Mouse (Mus musculus) kidney, embryonic 16.5 days (tissue): ENCODE results near the gene Pnrc2. TPM values are rescaled to one million over a fixed set of nuclear protein-coding genes. Genes with fewer than 3 reads are reported as not detected.
A peak's percentile ranks its signal among the peaks of the same experiment; 100 is the strongest.

Source experiments
- ATAC-seq: fragments of 200-750 bp; cut with Nextera tagmentation; 2 replicates; pipeline ENCODE4 v1.8.0; 2017; ENCODE audit warnings: moderate TSS enrichment; ENCODE audit not compliant: low FRiP score, low TSS enrichment
- H3K27ac ChIP-seq: fragments of 300-500 bp; sonication (generic); 2 replicates; pipeline ENCODE4 v1.5.1; 2014; ENCODE audit warnings: low read length
- H3K27me3 ChIP-seq: fragments of 300-500 bp; sonication (generic); 2 replicates; pipeline ENCODE4 v1.6.1; 2014; ENCODE audit warnings: low read length, control low read depth, mixed read lengths; ENCODE audit not compliant: insufficient read depth
- H3K36me3 ChIP-seq: fragments of 300-500 bp; sonication (generic); 2 replicates; pipeline ENCODE4 v1.6.1; 2014; ENCODE audit warnings: low read length, control low read depth, mixed read lengths; ENCODE audit not compliant: insufficient read depth
- H3K4me1 ChIP-seq: fragments of 300-500 bp; sonication (generic); 2 replicates; pipeline ENCODE4 v1.6.1; 2014; ENCODE audit warnings: low read length, control low read depth, mixed read lengths; ENCODE audit not compliant: insufficient read depth
- H3K4me2 ChIP-seq: fragments of 300-500 bp; sonication (generic); replicated peaks from 2 replicates; pipeline ENCODE4 v1.6.1; 2014; ENCODE audit warnings: low read depth, low read length
- H3K4me3 ChIP-seq: fragments of 300-500 bp; sonication (generic); 2 replicates; pipeline ENCODE4 v1.5.1; 2014; ENCODE audit warnings: mild to moderate bottlenecking, low read length
- H3K9ac ChIP-seq: fragments of 300-500 bp; sonication (generic); replicated peaks from 2 replicates; pipeline ENCODE4 v1.6.1; 2014; ENCODE audit warnings: low read length
- H3K9me3 ChIP-seq: fragments of 300-500 bp; sonication (generic); 2 replicates; pipeline ENCODE4 v1.6.1; 2016; ENCODE audit warnings: low read length, control low read depth
- WGBS: fragments of 180-500 bp; shearing (Covaris S2); extraction: QIAGEN DNeasy Blood & Tissue Kit; methylation state at CpG from one replicate; pipeline ENCODE4 v1.1.7; 2014; 5-methylcytosine and 5-hydroxymethylcytosine counted together
- polyA plus RNA-seq: library from polyadenylated mRNA; unstranded; fragments of >200 nt; fragmentation: Nextera tagmentation; extraction: Ambion mirVana; gene quantifications from 2 replicates; pipeline ENCODE4 v1.2.1, GENCODE M21; 2015

Pnrc2 gene
- 211 and 212 TPM in 2 replicates for polyA plus RNA-seq

DNA sequence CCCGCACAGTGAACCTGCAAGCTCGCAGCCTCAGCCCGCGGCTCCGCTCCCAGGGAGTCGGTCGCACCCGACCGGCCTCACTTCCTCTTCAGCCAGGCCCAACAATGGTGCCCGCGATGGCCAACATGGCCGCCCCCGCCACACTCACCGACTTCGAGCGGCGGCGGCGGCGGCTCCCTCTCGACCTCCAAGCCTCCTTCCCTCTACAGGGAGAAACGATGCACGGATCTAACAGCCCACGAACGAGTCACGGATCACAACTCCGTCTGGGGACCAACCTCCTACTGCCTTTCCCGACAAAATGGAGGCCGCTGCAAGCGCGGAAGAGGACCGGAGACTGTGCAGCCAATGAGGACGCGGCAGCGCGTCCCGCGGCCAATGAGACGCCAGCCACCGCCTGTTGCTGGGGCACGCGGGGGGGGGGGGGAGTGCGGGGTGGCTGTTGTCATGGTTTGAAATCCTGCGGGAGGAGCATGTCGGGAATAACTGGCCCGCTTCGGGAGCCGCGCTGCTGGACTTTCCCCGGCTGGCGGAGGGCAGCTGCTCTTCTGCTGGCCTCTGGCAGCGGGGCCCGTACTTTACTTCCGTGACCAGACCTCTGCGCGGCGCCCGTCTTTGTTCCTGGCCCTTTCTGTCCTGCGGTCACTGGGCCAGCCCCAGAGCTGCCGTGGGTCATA lies at the start of gene Pnrc2:
Gene Pnrc2 (minus strand): TSS at position 325 of the 677 bp plus-strand sequence.
- H3K27ac ChIP-seq: peak within 1 kb of the TSS; percentile 100
- peak within 1 kb of the TSS; percentile 84 for H3K4me2 ChIP-seq
- WGBS: under 1% methylated on average over 55 of the region's 60 CpGs
- peak within 1 kb of the TSS; percentile 99 for H3K9ac ChIP-seq
- peak within 1 kb of the TSS; percentile 81 for H3K4me3 ChIP-seq
- peaks cover 15% of the 10 kb centered on the region for H3K36me3 ChIP-seq
- H3K9me3 ChIP-seq: no peaks in the 10 kb centered on the region
- peaks cover 59% of the 10 kb centered on the region for H3K4me1 ChIP-seq
- ATAC-seq: peak; percentile 95
- no peaks in the 10 kb centered on the region for H3K27me3 ChIP-seq

DNA sequence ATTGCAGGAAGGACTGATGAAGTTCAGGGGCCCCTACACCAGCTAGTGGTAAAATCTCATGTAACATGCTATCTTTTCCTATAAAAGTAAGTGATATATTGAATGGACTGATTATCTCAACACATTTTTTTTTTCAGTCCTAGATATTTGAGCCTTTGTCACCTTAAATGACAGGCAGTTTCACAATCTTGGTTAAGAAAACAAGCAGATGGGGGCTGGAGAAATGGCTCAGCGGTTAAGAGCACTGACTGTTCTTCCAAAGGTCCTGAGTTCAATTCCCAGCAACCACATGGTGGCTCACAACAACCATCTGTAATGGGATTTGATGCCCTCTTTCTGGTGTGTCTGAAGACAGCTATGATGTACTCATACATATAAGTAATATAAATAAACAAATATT lies 48.5 kb upstream of the Pnrc2 start:
- Histone ChIP-seq H3K4me3 (peak overlapping the region; percentile 91; the same call in 1 of the 2 replicates), H3K36me3 (peaks cover 17% of the 10 kb centered on the region), H3K4me2 (peak overlapping the region; percentile 96), H3K27me3 (no peaks in the 10 kb centered on the region), H3K9me3 (no peaks in the 10 kb centered on the region), H3K4me1 (peaks cover 5% of the 10 kb centered on the region), H3K27ac (no peak overlapping the region), H3K9ac (no peak overlapping the region)
- no peak for ATAC-seq
- 72% methylated on average over 1 of the region's 1 CpGs for WGBS

DNA sequence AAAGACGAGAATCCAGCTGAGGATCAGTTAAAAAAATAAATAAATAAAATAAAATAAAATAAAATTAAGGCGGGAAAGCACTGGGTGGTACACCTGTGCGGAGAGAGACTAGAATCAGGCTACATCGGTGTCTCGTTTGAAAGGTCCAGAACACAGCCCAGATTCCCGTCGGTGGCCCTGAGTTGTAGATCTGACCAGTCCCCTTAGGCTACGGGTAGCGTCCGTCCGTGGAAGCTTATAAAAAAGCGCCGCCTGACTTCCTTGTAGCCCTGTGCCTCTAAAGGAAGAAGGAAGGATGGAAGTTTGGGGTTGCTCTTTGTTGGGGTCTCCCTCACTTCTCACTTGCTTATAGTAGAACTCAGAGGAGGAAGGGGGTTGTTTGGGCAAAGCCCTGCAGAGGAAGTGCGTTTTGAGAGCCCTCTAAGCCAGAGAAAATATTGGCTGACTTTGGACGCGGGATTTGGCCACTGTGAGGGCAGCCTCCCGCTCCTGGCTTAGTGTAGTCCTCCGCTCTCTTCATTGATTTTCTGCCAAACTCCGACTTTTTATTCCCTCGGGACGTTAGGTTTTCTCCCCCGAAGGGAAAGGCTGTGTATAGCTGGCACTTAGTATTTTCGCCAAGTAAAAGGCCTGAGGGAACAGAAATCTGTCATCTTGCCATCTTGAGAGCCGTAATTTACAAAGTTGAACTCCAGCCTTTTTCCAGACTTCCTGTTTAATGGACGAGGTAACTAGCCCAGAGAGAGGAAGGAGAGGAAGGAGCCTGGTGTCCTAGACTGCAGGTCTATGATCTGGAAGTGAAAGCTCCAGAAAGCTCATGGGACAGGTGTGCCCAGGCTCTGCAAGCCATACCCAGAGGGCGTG lies 47.8 kb upstream of the Pnrc2 start:
- H3K9ac ChIP-seq: peak overlapping the region; percentile 83
- WGBS: 4% methylated on average over 26 of the region's 26 CpGs
- peak overlapping the region; percentile 84; the same call in 1 of the 2 replicates for H3K27ac ChIP-seq
- H3K36me3 ChIP-seq: peaks cover 15% of the 10 kb centered on the region
- peak overlapping the region; percentile 96 for H3K4me2 ChIP-seq
- H3K4me3 ChIP-seq: peak overlapping the region; percentile 91
- ATAC-seq: no peak
- peaks cover 5% of the 10 kb centered on the region for H3K4me1 ChIP-seq
- no peaks in the 10 kb centered on the region for H3K27me3 ChIP-seq
- H3K9me3 ChIP-seq: no peaks in the 10 kb centered on the region

- Histone ChIP-seq H3K36me3 (peaks cover 9% of the 10 kb centered on the region), H3K9me3 (no peaks in the 10 kb centered on the region), H3K27ac (peak within 1 kb of the TSS; percentile 84), H3K9ac (peak within 1 kb of the TSS; percentile 83), H3K4me3 (peak within 1 kb of the TSS; percentile 91), H3K27me3 (no peaks in the 10 kb centered on the region), H3K4me1 (peaks cover 5% of the 10 kb centered on the region), H3K4me2 (peak within 1 kb of the TSS; percentile 96)
- peak; percentile 96 for ATAC-seq
- 3% methylated on average over 60 of the region's 60 CpGs for WGBS
Measured at GRCm38 (mm10) chr4:135920304-135921241, 46.9 kb upstream of the Pnrc2 start, which contains the start of gene Fuca1. TSS of gene Fuca1 (plus strand) at chr4:135920735.

DNA sequence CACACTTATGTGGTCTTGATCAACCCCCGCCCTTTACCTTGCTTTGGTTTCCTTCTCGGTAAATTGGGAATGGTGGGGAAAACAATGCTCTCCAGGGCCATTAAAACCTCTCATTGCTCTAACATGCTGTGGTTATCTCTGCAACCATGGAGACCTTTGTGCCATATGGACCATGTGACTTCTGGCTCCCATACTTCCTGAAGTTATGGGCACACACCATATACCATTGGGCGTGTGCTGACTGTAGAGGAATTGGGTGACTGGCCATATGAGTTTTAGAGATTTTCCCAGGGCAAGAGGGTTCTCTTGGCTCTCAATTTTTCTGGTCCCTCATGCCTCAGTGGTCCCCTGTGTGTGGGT lies 45.6 kb upstream of the Pnrc2 start:
- Histone ChIP-seq H3K36me3 (peaks cover 9% of the 10 kb centered on the region), H3K27ac (no peak overlapping the region), H3K27me3 (no peaks in the 10 kb centered on the region), H3K9ac (no peak overlapping the region), H3K4me3 (no peak overlapping the region), H3K9me3 (no peaks in the 10 kb centered on the region), H3K4me2 (no peak overlapping the region), H3K4me1 (peaks cover 5% of the 10 kb centered on the region)
- 87% methylated on average over 3 of the region's 3 CpGs for WGBS
- ATAC-seq: no peak

GRCm38 (mm10) chr4:135918635-135919279 lies 45.1 kb upstream of the Pnrc2 start:
- Histone ChIP-seq H3K4me3 (no peak overlapping the region), H3K36me3 (peaks cover 6% of the 10 kb centered on the region), H3K4me1 (peaks cover 5% of the 10 kb centered on the region), H3K27ac (no peak overlapping the region), H3K9me3 (no peaks in the 10 kb centered on the region), H3K4me2 (no peak overlapping the region), H3K9ac (no peak overlapping the region), H3K27me3 (no peaks in the 10 kb centered on the region)
- ATAC-seq: no peak
- 65% methylated on average over 13 of the region's 13 CpGs for WGBS

DNA sequence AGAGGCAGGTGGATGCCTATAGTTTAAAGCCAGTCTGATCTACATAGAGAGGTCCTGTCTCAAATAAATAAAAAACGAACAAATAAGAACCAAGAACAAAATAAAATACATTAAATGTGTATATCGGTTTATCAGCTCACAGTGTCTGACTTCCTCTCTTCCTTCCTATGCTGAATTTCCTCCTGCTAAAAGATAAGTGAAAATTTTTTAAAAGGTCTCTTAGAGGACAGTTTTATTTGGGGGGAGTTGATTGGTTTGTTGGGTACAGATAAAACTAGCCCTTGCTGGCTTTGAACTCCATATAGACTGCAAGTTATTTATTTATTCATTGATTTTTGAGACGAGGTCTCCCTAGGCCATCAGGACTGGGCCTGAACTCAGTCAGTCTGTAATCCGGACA lies 39.8 kb upstream of the Pnrc2 start:
- no peak overlapping the region for H3K9ac ChIP-seq
- no peaks in the 10 kb centered on the region for H3K9me3 ChIP-seq
- no peak overlapping the region for H3K4me3 ChIP-seq
- no peak overlapping the region for H3K27ac ChIP-seq
- ATAC-seq: no peak
- H3K4me1 ChIP-seq: no peaks in the 10 kb centered on the region
- H3K36me3 ChIP-seq: no peaks in the 10 kb centered on the region
- WGBS: 69% methylated on average over 4 of the region's 4 CpGs
- H3K27me3 ChIP-seq: no peaks in the 10 kb centered on the region
- H3K4me2 ChIP-seq: no peak overlapping the region

DNA sequence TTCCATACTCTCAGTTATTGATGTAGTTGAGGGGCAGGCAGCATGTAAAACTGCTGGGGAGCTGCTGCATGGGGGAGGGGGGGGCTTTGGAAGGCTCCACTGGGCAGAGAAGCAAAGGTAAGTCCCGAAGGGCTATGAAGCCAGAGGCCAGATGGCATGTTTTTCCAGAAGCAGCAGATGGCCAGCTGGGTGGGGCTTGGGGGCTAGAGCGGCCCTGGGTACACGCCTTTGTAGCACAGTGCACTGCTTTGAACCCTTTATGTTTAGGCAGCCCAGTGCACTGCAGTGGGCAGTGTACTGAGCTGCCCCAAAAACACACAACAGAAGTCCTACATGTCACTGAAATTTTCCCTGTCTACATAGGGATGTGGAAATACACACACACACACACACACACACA lies 39.2 kb upstream of the Pnrc2 start:
- Histone ChIP-seq H3K9me3 (no peaks in the 10 kb centered on the region), H3K27ac (no peak overlapping the region), H3K4me2 (no peak overlapping the region), H3K9ac (no peak overlapping the region), H3K4me1 (no peaks in the 10 kb centered on the region), H3K27me3 (no peaks in the 10 kb centered on the region), H3K4me3 (no peak overlapping the region), H3K36me3 (no peaks in the 10 kb centered on the region)
- ATAC-seq: no peak
- 21% methylated on average over 3 of the region's 3 CpGs for WGBS

GRCm38 (mm10) chr4:135912164-135912563 lies 38.5 kb upstream of the Pnrc2 start:
- 51% methylated on average over 3 of the region's 3 CpGs for WGBS
- no peak for ATAC-seq
- Histone ChIP-seq H3K27me3 (no peaks in the 10 kb centered on the region), H3K36me3 (no peaks in the 10 kb centered on the region), H3K4me1 (no peaks in the 10 kb centered on the region), H3K9ac (no peak overlapping the region), H3K9me3 (no peaks in the 10 kb centered on the region), H3K27ac (peak overlapping the region; percentile 4; the same call in 1 of the 2 replicates), H3K4me3 (no peak overlapping the region), H3K4me2 (no peak overlapping the region)
